In the genomic region with DNA sequence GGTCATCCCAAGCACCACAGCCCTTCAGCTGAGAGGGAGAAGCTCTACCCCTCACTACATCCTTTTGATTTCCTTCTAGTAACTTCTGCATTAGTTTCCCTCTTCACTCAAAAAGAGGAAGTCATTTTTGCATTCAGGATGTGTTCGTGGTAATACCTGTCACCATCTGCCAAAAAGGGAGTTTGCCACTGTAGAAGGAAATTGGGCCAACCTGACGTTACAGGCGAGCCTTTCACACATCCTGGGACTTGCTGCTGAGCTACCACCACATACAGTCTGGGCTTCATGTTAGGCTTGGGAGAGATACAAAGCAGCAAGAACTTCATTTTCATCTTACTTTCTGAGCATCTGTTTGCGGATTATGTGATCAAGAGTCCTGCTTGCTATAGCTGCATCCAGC, we compare ENCODE assay signal across 18 mouse cellular contexts. TPM values are rescaled to one million over a fixed set of nuclear protein-coding genes. Genes with fewer than 3 reads are reported as not detected.
A peak's percentile ranks its signal among the peaks of the same experiment; 100 is the strongest.
DNase-seq lines count a peak whose midpoint lies in the region; ATAC-seq and TF ChIP-seq lines count a peak whose summit lies in the region.
"Had no signal": no experiment of that assay in that cellular context is flagged by ENCODE, and none has a peak within 500 bp of the region (broad histone marks: within the 10 kb centered on the region; RNA-seq: fewer than 3 reads in every experiment).

No protein-coding gene starts in this region.

- no peaks in the 10 kb centered on the region for H3K36me3 ChIP-seq in spleen, adult 2 months (ENCODE audit: control insufficient read depth, insufficient read depth, low read length)

- TF ChIP-seq POLR2A in spleen, adult 2 months (IDR thresholded peaks at IDR 0.05; ENCODE audit: low read depth, low read length): no peak

- peaks cover 14% of the 10 kb centered on the region; the same call in 1 of the 2 replicates for H3K4me1 ChIP-seq in spleen, adult 2 months (ENCODE audit: control insufficient read depth, insufficient read depth, insufficient read length)

- H3K27me3 ChIP-seq in spleen, adult 2 months (ENCODE audit: control insufficient read depth, insufficient read depth, low read length): peaks cover 2% of the 10 kb centered on the region; the same call in 1 of the 2 replicates
- H3K27me3 ChIP-seq: liver, embryonic 15.5 days; midbrain, embryonic 12.5 days had no signal

- no peak overlapping the region for H3K4me3 ChIP-seq in spleen, adult 2 months (ENCODE audit: extremely low read depth, insufficient read depth, insufficient read length)
- H3K4me3 ChIP-seq: heart, embryonic 10.5 days; limb, embryonic 10.5 days; liver, embryonic 15.5 days; midbrain, embryonic 12.5 days had no signal

- ATAC-seq in activated CD4-positive, CD25-positive, alpha-beta regulatory T cell, adult 4 months: peak; percentile 64
- ATAC-seq in monocyte, adult 5-6 weeks (replicated peaks; ENCODE audit: insufficient number of reproducible peaks, low FRiP score, low TSS enrichment, poor library complexity, severe bottlenecking): 0 out of 2 replicates have a peak, but pooled peaks have one; percentile 34

- TF ChIP-seq CTCF in spleen, adult 2 months (IDR thresholded peaks at IDR 0.05; ENCODE audit: extremely low read depth, insufficient read depth, insufficient read length, insufficient replicate concordance): no peak

- no peak overlapping the region for H3K27ac ChIP-seq in spleen, adult 2 months (ENCODE audit: insufficient read depth, low read length)
- H3K27ac ChIP-seq: heart, embryonic 10.5 days; limb, embryonic 10.5 days; liver, embryonic 15.5 days; midbrain, embryonic 12.5 days had no signal

- WGBS in spleen, adult 2 months: 13% methylated on average over 4 of the region's 4 CpGs

- peak; percentile 24 to 59 for DNase-seq in spleen, adult 2 months (ENCODE audit: low read depth in 1 of 2, low spot score in 2 of 2)
- no peak for DNase-seq in spleen, postnatal 14 days (ENCODE audit: low spot score in 2 of 2)
- DNase-seq in CD4-positive, CD25-positive, alpha-beta regulatory T cell, adult 2 months (ENCODE audit: low read depth, low spot score): peak; percentile 33
- no peak for DNase-seq in testis, postnatal 14 days (ENCODE audit: low spot score)
- DNase-seq in cerebellum, adult 9-10 months: no peak
- no peak for DNase-seq in frontal cortex, postnatal 36 days (ENCODE audit: low spot score in 2 of 2)
- DNase-seq: adrenal gland, postnatal 10 days; cerebellum, postnatal 14 days; gastrocnemius, postnatal 25 days; kidney, adult 9 months; lung, postnatal 36 days; right cerebral cortex, postnatal 4 days had no signal

RNA-seq across cellular contexts. Expression of a gene that starts 6.2 kb away (rescaled TPM):
- 16.2 and 23.0 TPM in 2 replicates for polyA plus RNA-seq in spleen, adult 2 months (2012; rRNA removed)
- polyA plus RNA-seq in activated CD4-positive, CD25-positive, alpha-beta regulatory T cell, adult 4 months (2017; shearing (Covaris generic)): 10 to 100 TPM in 1 of 2 experiments, 1 to 10 TPM in 1; 10.0 to 14.0 TPM
- total RNA-seq in monocyte, adult 5-6 weeks (2017): 29.7 to 54.2 TPM (median 35.5 TPM) in 3 replicates

RNA-seq across cellular contexts. Expression of a gene that starts 6.3 kb away (rescaled TPM):
- polyA plus RNA-seq in spleen, adult 2 months (2012; rRNA removed): 17.2 and 19.8 TPM in 2 replicates
- polyA plus RNA-seq in activated CD4-positive, CD25-positive, alpha-beta regulatory T cell, adult 4 months (2017; shearing (Covaris generic)): 10 to 100 TPM; 23.4 to 27.0 TPM
- total RNA-seq in monocyte, adult 5-6 weeks (2017): 17.1 to 33.8 TPM (median 20.8 TPM) in 3 replicates

RNA-seq across cellular contexts. Expression of a gene that starts 24.2 kb away (rescaled TPM):
- polyA plus RNA-seq in spleen, adult 2 months (2012; rRNA removed): 3.0 and 3.5 TPM in 2 replicates
- 10 to 100 TPM; 77.0 to 85.1 TPM for polyA plus RNA-seq in activated CD4-positive, CD25-positive, alpha-beta regulatory T cell, adult 4 months (2017; shearing (Covaris generic))
- 7.9 to 23.6 TPM (median 17.4 TPM) in 3 replicates for total RNA-seq in monocyte, adult 5-6 weeks (2017)

RNA-seq across cellular contexts. Expression of a gene that starts 24.3 kb away (rescaled TPM):
- polyA plus RNA-seq in spleen, adult 2 months (2012; rRNA removed): 5.7 and 6.6 TPM in 2 replicates
- polyA plus RNA-seq in activated CD4-positive, CD25-positive, alpha-beta regulatory T cell, adult 4 months (2017; shearing (Covaris generic)): 10 to 100 TPM; 22.7 to 22.8 TPM
- 14.9 to 24.0 TPM (median 22.7 TPM) in 3 replicates for total RNA-seq in monocyte, adult 5-6 weeks (2017)

Comparison
In these comparisons a context has a peak if more than half of its experiments do, and no peak if none do; other contexts are left out.
1. DNase-seq: peak in spleen, adult 2 months (2 of 2) and CD4-positive, CD25-positive, alpha-beta regulatory T cell, adult 2 months (single experiment); none in spleen, postnatal 14 days (0 of 2), testis, postnatal 14 days (single experiment), cerebellum, adult 9-10 months (single experiment) and frontal cortex, postnatal 36 days (0 of 2).
2. RNA of a gene that starts 24.2 kb away (polyA plus RNA-seq): 77.0 to 85.1 TPM in activated CD4-positive, CD25-positive, alpha-beta regulatory T cell, adult 4 months; 3.0 to 3.5 TPM in spleen, adult 2 months; every median in the first group is over 10 times any median in the second.